In genomic region chr13:54113819-54114550, GRCm38 (mm10) we compare ENCODE assay signal across 8 mouse cellular contexts. TPM values are rescaled to one million over a fixed set of nuclear protein-coding genes. Genes with fewer than 3 reads are reported as not detected.
DNase-seq lines count a peak whose midpoint lies in the region; ATAC-seq and TF ChIP-seq lines count a peak whose summit lies in the region.

No protein-coding gene starts in this region.

- 48% methylated on average over 11 of the region's 11 CpGs for WGBS in forebrain, embryonic 15.5 days
- WGBS in hindbrain, embryonic 10.5 days, result 57% methylated on average over 11 of the region's 11 CpGs
- 50% methylated on average over 11 of the region's 11 CpGs for WGBS in midbrain, embryonic 12.5 days
- 56% methylated on average over 11 of the region's 11 CpGs for WGBS in small intestine, adult 2 months

- TF ChIP-seq CTCF in Patski (IDR thresholded peaks at IDR 0.05), result peak; percentile 90
- TF ChIP-seq CTCF in small intestine, adult 2 months (IDR thresholded peaks at IDR 0.05; ENCODE audit: extremely low read depth, insufficient read length, insufficient replicate concordance, low read depth, low read length), result peak; percentile 66; the same call in 1 of the 2 replicates

- no peak overlapping the region for H3K4me3 ChIP-seq in forebrain, embryonic 15.5 days
- H3K4me3 ChIP-seq in hindbrain, embryonic 10.5 days, result no peak overlapping the region
- H3K4me3 ChIP-seq in midbrain, embryonic 12.5 days, result no peak overlapping the region
- H3K4me3 ChIP-seq in small intestine, adult 2 months (ENCODE audit: low read depth, low read length), result no peak overlapping the region

- DNase-seq in Patski (ENCODE audit: low read depth, low spot score), result no peak
- DNase-seq in c-Kit-positive CD71-positive TER-119-positive erythroid progenitor cells, embryonic 14.5 days (ENCODE audit: low spot score), result peak; percentile 1
- DNase-seq in hindbrain, embryonic 10.5 days (ENCODE audit: low spot score), result peak; percentile 75
- peak; percentile 83 to 84 for DNase-seq in layer of hippocampus, postnatal 36 days

- no peak for TF ChIP-seq POLR2A in small intestine, adult 2 months (IDR thresholded peaks at IDR 0.05; ENCODE audit: low read depth, low read length)

- no peaks in the 10 kb centered on the region for H3K9me3 ChIP-seq in forebrain, embryonic 15.5 days
- peaks cover 10% of the 10 kb centered on the region; the same call in 1 of the 2 replicates for H3K9me3 ChIP-seq in hindbrain, embryonic 10.5 days
- H3K9me3 ChIP-seq in midbrain, embryonic 12.5 days, result peaks cover 7% of the 10 kb centered on the region; the same call in 1 of the 2 replicates

- H3K4me1 ChIP-seq in forebrain, embryonic 15.5 days, result peaks cover 5% of the 10 kb centered on the region; the same call in 1 of the 2 replicates
- H3K4me1 ChIP-seq in hindbrain, embryonic 10.5 days (replicated peaks), result peaks cover 7% of the 10 kb centered on the region
- no peaks in the 10 kb centered on the region; the same call in 1 of the 2 replicates for H3K4me1 ChIP-seq in midbrain, embryonic 12.5 days
- H3K4me1 ChIP-seq in small intestine, adult 2 months (ENCODE audit: control insufficient read depth, insufficient read depth, insufficient read length, low read length), result no peaks in the 10 kb centered on the region

- H3K27ac ChIP-seq in forebrain, embryonic 15.5 days (replicated peaks), result no peak overlapping the region; the same call in 1 of the 2 replicates
- H3K27ac ChIP-seq in hindbrain, embryonic 10.5 days, result peak overlapping the region; percentile 9; the same call in 1 of the 2 replicates
- H3K27ac ChIP-seq in midbrain, embryonic 12.5 days (replicated peaks), result no peak overlapping the region
- no peak overlapping the region for H3K27ac ChIP-seq in small intestine, adult 2 months (ENCODE audit: insufficient read depth, low read depth, low read length)

- H3K27me3 ChIP-seq in Patski, result peaks cover 19% of the 10 kb centered on the region
- H3K27me3 ChIP-seq in forebrain, embryonic 15.5 days, result no peaks in the 10 kb centered on the region
- H3K27me3 ChIP-seq in hindbrain, embryonic 10.5 days (ENCODE audit: insufficient read depth, poor library complexity, severe bottlenecking), result 0 out of 2 replicates have a peak, but pooled peaks cover 4% of the 10 kb centered on the region
- H3K27me3 ChIP-seq in midbrain, embryonic 12.5 days, result no peaks in the 10 kb centered on the region
- no peaks in the 10 kb centered on the region for H3K27me3 ChIP-seq in small intestine, adult 2 months (ENCODE audit: control insufficient read depth, insufficient read depth, low read length)

- POLR2A ChIA-PET in Patski (lab: Charles Lee), result no interaction called here

- no peak overlapping the region for H3K9ac ChIP-seq in forebrain, embryonic 15.5 days (replicated peaks)
- no peak overlapping the region for H3K9ac ChIP-seq in midbrain, embryonic 12.5 days (replicated peaks)

- H3K4me2 ChIP-seq in forebrain, embryonic 15.5 days (replicated peaks), result no peak overlapping the region
- H3K4me2 ChIP-seq in midbrain, embryonic 12.5 days (replicated peaks), result no peak overlapping the region

- CTCF ChIA-PET in Patski (lab: Charles Lee), result interaction anchor here (0.7 to 1.7 kb wide), 11 partner anchors 9 to 333 kb away, joined by 3 to 8 read pairs (median 4); no protein-coding TSS in a partner anchor

- peak; percentile 81 for ATAC-seq in Patski
- peak; percentile 74 for ATAC-seq in forebrain, embryonic 15.5 days (replicated peaks)
- ATAC-seq in midbrain, embryonic 12.5 days (ENCODE audit: low FRiP score, low read depth), result peak; percentile 71
- no peak for ATAC-seq in inflammation-experienced regulatory T-cells, adult 6 months

- in situ Hi-C loops in Patski (cut with MboI; ENCODE audit: low pct_unique_long_range_greater_than_20kb), result loop anchor here (5.0 to 10.0 kb wide), 3 partner anchors 118 to 333 kb away; no protein-coding TSS in a partner anchor

- H3K36me3 ChIP-seq in forebrain, embryonic 15.5 days, result no peaks in the 10 kb centered on the region
- 0 out of 2 replicates have a peak, but pooled peaks cover 3% of the 10 kb centered on the region for H3K36me3 ChIP-seq in hindbrain, embryonic 10.5 days
- H3K36me3 ChIP-seq in midbrain, embryonic 12.5 days, result peaks cover 4% of the 10 kb centered on the region; the same call in 1 of the 2 replicates
- H3K36me3 ChIP-seq in small intestine, adult 2 months (ENCODE audit: control insufficient read depth, insufficient read depth, low read length), result no peaks in the 10 kb centered on the region

RNA-seq across cellular contexts. Expression of gene Sfxn1, which starts 42.3 kb away (rescaled TPM):
- polyA plus RNA-seq in Patski (2021), result 157 TPM
- 80.1 and 81.9 TPM in 2 replicates for polyA plus RNA-seq in forebrain, embryonic 15.5 days (2015; fragmentation: Nextera tagmentation; extraction: Ambion mirVana)
- polyA plus RNA-seq in hindbrain, embryonic 10.5 days (2016; fragmentation: Nextera tagmentation; extraction: Ambion mirVana), result 66.8 and 70.5 TPM in 2 replicates
- total RNA-seq in layer of hippocampus, postnatal 36 days (2021), result 10 to 100 TPM; 42.7 to 45.5 TPM
- 73.8 and 75.1 TPM in 2 replicates for polyA plus RNA-seq in midbrain, embryonic 12.5 days (2016; fragmentation: Nextera tagmentation; extraction: Ambion mirVana)
- 15.8 and 36.6 TPM in 2 replicates for polyA plus RNA-seq in small intestine, adult 2 months (2012; rRNA removed)
- 10 to 100 TPM; 45.6 to 67.6 (median 47.3) TPM for polyA plus RNA-seq in inflammation-experienced regulatory T-cells, adult 6 months (2017; shearing (Covaris generic))

RNA-seq across cellular contexts. Expression of gene Drd1, which starts 58.5 kb away (rescaled TPM):
- 0.44 TPM for polyA plus RNA-seq in Patski (2021)
- 10.1 and 12.3 TPM in 2 replicates for polyA plus RNA-seq in forebrain, embryonic 15.5 days (2015; fragmentation: Nextera tagmentation; extraction: Ambion mirVana)
- 0.61 and 0.86 TPM in 2 replicates for polyA plus RNA-seq in hindbrain, embryonic 10.5 days (2016; fragmentation: Nextera tagmentation; extraction: Ambion mirVana)
- 1 to 10 TPM; 5.2 to 5.7 TPM for total RNA-seq in layer of hippocampus, postnatal 36 days (2021)
- 0.75 and 0.88 TPM in 2 replicates for polyA plus RNA-seq in midbrain, embryonic 12.5 days (2016; fragmentation: Nextera tagmentation; extraction: Ambion mirVana)
- not detected in 2 replicates for polyA plus RNA-seq in small intestine, adult 2 months (2012; rRNA removed)
- polyA plus RNA-seq in inflammation-experienced regulatory T-cells, adult 6 months (2017; shearing (Covaris generic)), result under 1 TPM in 1 of 3 experiments, not detected in 2; 0.09 TPM
